Mouse (Mus musculus) kidney, embryonic 16.5 days (tissue): ENCODE results near the gene Tpsg1. TPM values are rescaled to one million over a fixed set of nuclear protein-coding genes. Genes with fewer than 3 reads are reported as not detected.

Source experiments
- ATAC-seq: fragments of 200-750 bp; cut with Nextera tagmentation; 2 replicates; pipeline ENCODE4 v1.8.0; 2017; ENCODE audit warnings: moderate TSS enrichment; ENCODE audit not compliant: low FRiP score, low TSS enrichment
- H3K27ac ChIP-seq: fragments of 300-500 bp; sonication (generic); 2 replicates; pipeline ENCODE4 v1.5.1; 2014; ENCODE audit warnings: low read length
- H3K27me3 ChIP-seq: fragments of 300-500 bp; sonication (generic); 2 replicates; pipeline ENCODE4 v1.6.1; 2014; ENCODE audit warnings: low read length, control low read depth, mixed read lengths; ENCODE audit not compliant: insufficient read depth
- H3K36me3 ChIP-seq: fragments of 300-500 bp; sonication (generic); 2 replicates; pipeline ENCODE4 v1.6.1; 2014; ENCODE audit warnings: low read length, control low read depth, mixed read lengths; ENCODE audit not compliant: insufficient read depth
- H3K4me1 ChIP-seq: fragments of 300-500 bp; sonication (generic); 2 replicates; pipeline ENCODE4 v1.6.1; 2014; ENCODE audit warnings: low read length, control low read depth, mixed read lengths; ENCODE audit not compliant: insufficient read depth
- H3K4me2 ChIP-seq: fragments of 300-500 bp; sonication (generic); replicated peaks from 2 replicates; pipeline ENCODE4 v1.6.1; 2014; ENCODE audit warnings: low read depth, low read length
- H3K4me3 ChIP-seq: fragments of 300-500 bp; sonication (generic); 2 replicates; pipeline ENCODE4 v1.5.1; 2014; ENCODE audit warnings: mild to moderate bottlenecking, low read length
- H3K9ac ChIP-seq: fragments of 300-500 bp; sonication (generic); replicated peaks from 2 replicates; pipeline ENCODE4 v1.6.1; 2014; ENCODE audit warnings: low read length
- H3K9me3 ChIP-seq: fragments of 300-500 bp; sonication (generic); 2 replicates; pipeline ENCODE4 v1.6.1; 2016; ENCODE audit warnings: low read length, control low read depth
- WGBS: fragments of 180-500 bp; shearing (Covaris S2); extraction: QIAGEN DNeasy Blood & Tissue Kit; methylation state at CpG from one replicate; pipeline ENCODE4 v1.1.7; 2014; 5-methylcytosine and 5-hydroxymethylcytosine counted together
- polyA plus RNA-seq: library from polyadenylated mRNA; unstranded; fragments of >200 nt; fragmentation: Nextera tagmentation; extraction: Ambion mirVana; gene quantifications from 2 replicates; pipeline ENCODE4 v1.2.1, GENCODE M21; 2015

Gene Tpsg1
- 0.25 TPM in 1 of 2 replicates, not detected in the other for polyA plus RNA-seq

DNA sequence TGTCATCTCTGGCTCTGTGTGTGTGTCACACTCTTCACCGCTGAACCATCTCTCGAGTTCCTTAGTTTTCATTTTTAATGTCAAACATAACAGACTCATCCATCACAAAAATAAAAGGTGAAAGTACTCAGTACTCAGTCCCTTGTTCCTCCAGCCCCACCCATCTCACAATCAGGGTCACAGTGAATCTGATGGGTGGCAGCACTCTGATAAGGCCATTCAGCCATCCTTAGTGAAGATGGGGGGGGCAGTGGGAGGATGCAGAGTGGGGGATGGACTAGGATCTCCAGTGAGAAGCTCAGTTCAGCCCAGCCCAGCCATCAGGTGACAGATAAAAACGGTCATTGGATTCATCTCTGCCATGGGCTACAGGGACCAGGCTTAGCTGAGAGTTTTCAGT, at the start of gene Tpsg1:
TSS of gene Tpsg1 (plus strand) at position 301 of the 400 bp plus-strand sequence.
- 77% methylated on average over 3 of the region's 3 CpGs for WGBS
- Histone ChIP-seq H3K27ac (no peak within 1 kb of the TSS), H3K4me1 (no peaks in the 10 kb centered on the region), H3K9ac (no peak within 1 kb of the TSS), H3K9me3 (no peaks in the 10 kb centered on the region), H3K36me3 (no peaks in the 10 kb centered on the region), H3K27me3 (no peaks in the 10 kb centered on the region), H3K4me2 (no peak within 1 kb of the TSS), H3K4me3 (no peak within 1 kb of the TSS)
- no peak for ATAC-seq

DNA sequence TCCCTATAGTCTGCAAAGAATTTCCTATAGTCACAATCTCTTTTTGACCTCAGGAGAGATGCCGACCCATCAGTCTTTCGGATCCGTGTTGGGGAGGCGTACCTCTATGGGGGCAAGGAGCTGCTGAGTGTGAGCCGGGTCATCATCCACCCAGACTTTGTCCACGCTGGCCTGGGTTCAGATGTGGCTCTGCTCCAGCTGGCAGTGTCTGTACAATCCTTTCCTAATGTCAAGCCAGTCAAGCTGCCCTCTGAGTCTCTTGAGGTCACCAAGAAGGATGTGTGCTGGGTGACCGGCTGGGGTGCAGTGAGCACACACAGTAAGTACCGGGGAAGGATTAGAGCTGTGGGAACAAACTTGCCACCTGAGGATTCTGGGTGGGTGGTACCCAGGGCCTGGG, 48.3 kb upstream of the Tpsg1 start:
- no peak overlapping the region for H3K4me2 ChIP-seq
- 86% methylated on average over 8 of the region's 8 CpGs for WGBS
- no peaks in the 10 kb centered on the region for H3K9me3 ChIP-seq
- H3K4me3 ChIP-seq: no peak overlapping the region
- H3K27me3 ChIP-seq: no peaks in the 10 kb centered on the region
- ATAC-seq: no peak
- no peak overlapping the region for H3K27ac ChIP-seq
- no peaks in the 10 kb centered on the region for H3K36me3 ChIP-seq
- no peak overlapping the region for H3K9ac ChIP-seq
- no peaks in the 10 kb centered on the region for H3K4me1 ChIP-seq

- 5% methylated on average over 2 of the region's 2 CpGs for WGBS
- no peak for ATAC-seq
- H3K27me3 ChIP-seq: no peaks in the 10 kb centered on the region
- no peaks in the 10 kb centered on the region for H3K9me3 ChIP-seq
- no peak overlapping the region for H3K9ac ChIP-seq
- no peak overlapping the region for H3K4me2 ChIP-seq
- no peak overlapping the region for H3K27ac ChIP-seq
- H3K4me1 ChIP-seq: no peaks in the 10 kb centered on the region
- no peaks in the 10 kb centered on the region for H3K36me3 ChIP-seq
- H3K4me3 ChIP-seq: no peak overlapping the region
Observed at GRCm38 (mm10) chr17:25322930-25323329, 46.1 kb upstream of the Tpsg1 start.

- 67% methylated on average over 9 of the region's 9 CpGs for WGBS
- no peaks in the 10 kb centered on the region for H3K27me3 ChIP-seq
- no peaks in the 10 kb centered on the region for H3K9me3 ChIP-seq
- no peak for ATAC-seq
- H3K9ac ChIP-seq: no peak overlapping the region
- no peak overlapping the region for H3K4me2 ChIP-seq
- no peaks in the 10 kb centered on the region for H3K36me3 ChIP-seq
- H3K4me3 ChIP-seq: no peak overlapping the region
- no peaks in the 10 kb centered on the region for H3K4me1 ChIP-seq
- H3K27ac ChIP-seq: no peak overlapping the region
Observed at GRCm38 (mm10) chr17:25332321-25332720, 36.8 kb upstream of the Tpsg1 start.

GRCm38 (mm10) chr17:25333943-25334342, 35.1 kb upstream of the Tpsg1 start:
- Histone ChIP-seq H3K36me3 (no peaks in the 10 kb centered on the region), H3K9ac (no peak overlapping the region), H3K27ac (no peak overlapping the region), H3K4me1 (no peaks in the 10 kb centered on the region), H3K9me3 (no peaks in the 10 kb centered on the region), H3K4me2 (no peak overlapping the region), H3K4me3 (no peak overlapping the region), H3K27me3 (no peaks in the 10 kb centered on the region)
- 2% methylated on average over 8 of the region's 8 CpGs for WGBS
- ATAC-seq: no peak

GRCm38 (mm10) chr17:25338218-25338617, 30.9 kb upstream of the Tpsg1 start:
- Histone ChIP-seq H3K9ac (no peak overlapping the region), H3K4me1 (0 out of 2 replicates have a peak, but pooled peaks cover 3% of the 10 kb centered on the region), H3K27me3 (no peaks in the 10 kb centered on the region), H3K4me3 (no peak overlapping the region), H3K9me3 (no peaks in the 10 kb centered on the region), H3K27ac (no peak overlapping the region), H3K36me3 (no peaks in the 10 kb centered on the region), H3K4me2 (no peak overlapping the region)
- ATAC-seq: 0 out of 2 replicates have a peak, but pooled peaks have one; percentile 63
- WGBS: 66% methylated on average over 4 of the region's 4 CpGs

DNA sequence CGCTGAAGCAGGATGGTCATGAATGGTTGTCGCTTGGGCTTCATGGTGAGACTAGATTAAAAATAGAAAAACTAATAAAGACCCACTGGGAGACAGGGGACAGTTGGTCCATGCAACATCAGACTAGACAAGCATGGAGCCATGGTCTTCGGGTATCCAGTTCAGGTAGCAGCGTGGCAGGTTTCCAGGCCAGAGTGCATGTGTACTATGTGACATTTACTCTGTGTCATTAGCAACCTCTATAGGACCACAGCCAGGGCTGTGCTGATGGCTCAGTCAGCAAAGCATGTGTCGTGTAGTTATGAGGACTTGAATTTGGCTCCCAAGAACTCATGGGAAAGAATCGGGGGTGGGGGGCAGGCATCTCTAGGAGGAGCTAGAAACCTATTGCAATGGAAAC, 29.1 kb upstream of the Tpsg1 start:
- H3K4me3 ChIP-seq: no peak overlapping the region
- 0 out of 2 replicates have a peak, but pooled peaks cover 3% of the 10 kb centered on the region for H3K4me1 ChIP-seq
- H3K9me3 ChIP-seq: no peaks in the 10 kb centered on the region
- H3K27me3 ChIP-seq: no peaks in the 10 kb centered on the region
- 85% methylated on average over 6 of the region's 6 CpGs for WGBS
- no peak overlapping the region for H3K27ac ChIP-seq
- no peaks in the 10 kb centered on the region for H3K36me3 ChIP-seq
- no peak overlapping the region for H3K9ac ChIP-seq
- H3K4me2 ChIP-seq: no peak overlapping the region
- ATAC-seq: no peak

- no peak overlapping the region for H3K27ac ChIP-seq
- ATAC-seq: 0 out of 2 replicates have a peak, but pooled peaks have one; percentile 46
- no peaks in the 10 kb centered on the region for H3K36me3 ChIP-seq
- no peaks in the 10 kb centered on the region for H3K27me3 ChIP-seq
- H3K4me2 ChIP-seq: no peak overlapping the region
- H3K9me3 ChIP-seq: no peaks in the 10 kb centered on the region
- 0 out of 2 replicates have a peak, but pooled peaks cover 3% of the 10 kb centered on the region for H3K4me1 ChIP-seq
- H3K4me3 ChIP-seq: no peak overlapping the region
- H3K9ac ChIP-seq: no peak overlapping the region
- 39% methylated on average over 3 of the region's 3 CpGs for WGBS
Observed at GRCm38 (mm10) chr17:25341490-25341889, 27.6 kb upstream of the Tpsg1 start.

- no peak within 1 kb of the TSS for H3K4me3 ChIP-seq
- no peak for ATAC-seq
- H3K4me2 ChIP-seq: no peak within 1 kb of the TSS
- 74% methylated on average over 4 of the region's 4 CpGs for WGBS
- H3K4me1 ChIP-seq: 0 out of 2 replicates have a peak, but pooled peaks cover 3% of the 10 kb centered on the region
- no peaks in the 10 kb centered on the region for H3K36me3 ChIP-seq
- no peak within 1 kb of the TSS for H3K9ac ChIP-seq
- H3K27ac ChIP-seq: no peak within 1 kb of the TSS
- H3K27me3 ChIP-seq: no peaks in the 10 kb centered on the region
- no peaks in the 10 kb centered on the region for H3K9me3 ChIP-seq
Observed at GRCm38 (mm10) chr17:25345462-25345861, 23.6 kb upstream of the Tpsg1 start, which contains the start of gene Tpsab1. Gene Tpsab1 (minus strand): TSS chr17:25345562.

GRCm38 (mm10) chr17:25361291-25361690, 7.8 kb upstream of the Tpsg1 start:
- no peak overlapping the region for H3K9ac ChIP-seq
- no peak overlapping the region for H3K4me3 ChIP-seq
- no peaks in the 10 kb centered on the region for H3K27me3 ChIP-seq
- no peaks in the 10 kb centered on the region for H3K9me3 ChIP-seq
- no peaks in the 10 kb centered on the region for H3K4me1 ChIP-seq
- no peak for ATAC-seq
- H3K4me2 ChIP-seq: no peak overlapping the region
- H3K36me3 ChIP-seq: no peaks in the 10 kb centered on the region
- no peak overlapping the region for H3K27ac ChIP-seq
- WGBS: 70% methylated on average over 2 of the region's 2 CpGs
